Mouse (Mus musculus): ENCODE results near the gene Crybb2. TPM values are rescaled to one million over a fixed set of nuclear protein-coding genes. Genes with fewer than 3 reads are reported as not detected.

The Crybb2 gene
- polyA plus RNA-seq, 1 experiment from 2014 or later, result not detected

- peaks cover 5% of the 10 kb centered on the region; the same call in 1 of the 2 replicates for H3K4me1 ChIP-seq
- H3K4me3 ChIP-seq, result no peak overlapping the region
- no peaks in the 10 kb centered on the region; the same call in 1 of the 2 replicates for H3K27me3 ChIP-seq
- no peak overlapping the region for H3K27ac ChIP-seq
- peaks cover 20% of the 10 kb centered on the region; the same call in 1 of the 2 replicates for H3K36me3 ChIP-seq
- no peak overlapping the region for H3K9ac ChIP-seq
- no peak for ATAC-seq (ENCODE audit: insufficient number of reproducible peaks, insufficient read depth, low FRiP score, low TSS enrichment, low read depth)
- H3K4me2 ChIP-seq, result no peak overlapping the region
- no peaks in the 10 kb centered on the region for H3K9me3 ChIP-seq
- WGBS, result 91% methylated on average over 11 of the region's 11 CpGs
Observed at GRCm38 (mm10) chr5:113090750-113091149, 20.8 kb upstream of the Crybb2 start.

DNA sequence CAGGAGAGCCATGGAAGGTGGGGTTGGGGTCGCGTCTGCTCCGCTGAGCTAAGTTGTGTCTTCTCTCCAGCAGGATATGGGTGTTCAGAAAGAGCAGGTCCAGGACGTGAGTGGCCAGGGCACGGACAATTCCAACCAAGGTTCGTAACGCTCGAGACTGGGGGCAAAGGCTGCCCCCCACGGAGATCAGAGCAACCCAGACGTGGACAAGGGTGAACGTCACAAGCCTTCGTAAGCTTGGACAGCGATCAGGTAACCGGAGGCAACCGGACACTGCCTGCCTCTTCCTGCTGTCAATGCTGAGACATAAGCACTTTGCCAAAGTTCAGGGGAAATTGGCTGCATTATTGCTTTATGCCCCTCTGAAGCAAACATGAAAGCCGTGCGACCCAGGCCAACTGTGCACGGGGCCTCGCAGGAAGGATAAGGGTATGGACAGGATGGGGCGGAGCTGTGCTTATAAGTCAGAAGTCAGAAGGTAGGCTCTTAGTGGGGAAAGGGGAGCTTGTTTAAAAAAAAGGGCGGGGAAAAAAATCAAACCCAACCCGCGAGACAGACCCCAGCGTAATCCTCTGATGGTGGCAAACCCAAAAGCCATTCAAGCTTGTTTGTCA is 20.3 kb upstream of the Crybb2 start:
- Histone ChIP-seq H3K4me1 (peaks cover 5% of the 10 kb centered on the region; the same call in 1 of the 2 replicates), H3K4me3 (no peak overlapping the region), H3K9ac (no peak overlapping the region), H3K27ac (no peak overlapping the region), H3K27me3 (no peaks in the 10 kb centered on the region; the same call in 1 of the 2 replicates), H3K36me3 (peaks cover 17% of the 10 kb centered on the region; the same call in 1 of the 2 replicates), H3K4me2 (no peak overlapping the region), H3K9me3 (no peaks in the 10 kb centered on the region)
- 87% methylated on average over 24 of the region's 24 CpGs for WGBS
- ATAC-seq (ENCODE audit: insufficient number of reproducible peaks, insufficient read depth, low FRiP score, low TSS enrichment, low read depth), result no peak

- Histone ChIP-seq H3K9me3 (no peaks in the 10 kb centered on the region), H3K27me3 (no peaks in the 10 kb centered on the region; the same call in 1 of the 2 replicates), H3K4me1 (peaks cover 12% of the 10 kb centered on the region), H3K9ac (no peak overlapping the region), H3K36me3 (peaks cover 16% of the 10 kb centered on the region; the same call in 1 of the 2 replicates), H3K27ac (no peak overlapping the region), H3K4me3 (no peak overlapping the region), H3K4me2 (no peak overlapping the region)
- ATAC-seq (ENCODE audit: insufficient number of reproducible peaks, insufficient read depth, low FRiP score, low TSS enrichment, low read depth), result no peak
- 72% methylated on average over 2 of the region's 2 CpGs for WGBS
Observed at GRCm38 (mm10) chr5:113087465-113087864, 17.5 kb upstream of the Crybb2 start.

DNA sequence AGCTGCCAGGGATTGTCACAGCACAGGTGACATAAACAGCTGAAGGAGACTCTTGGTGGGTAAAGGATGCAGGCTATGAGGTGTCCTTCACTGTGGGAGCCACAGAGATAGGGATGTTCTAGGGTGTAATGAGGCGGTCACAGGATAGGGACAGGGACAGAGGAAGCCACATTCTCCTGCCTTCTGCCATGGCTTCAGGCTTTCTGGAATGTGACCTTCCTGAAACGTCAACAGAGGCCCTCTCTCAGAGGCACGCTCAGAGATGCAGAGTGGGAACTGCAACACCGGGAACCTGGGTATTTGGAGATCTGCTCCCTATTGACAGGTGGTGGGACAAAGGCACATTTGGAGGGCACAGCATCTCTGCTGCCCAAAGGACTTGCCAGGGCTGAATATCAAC is 17.1 kb upstream of the Crybb2 start:
- no peak overlapping the region for H3K4me2 ChIP-seq
- no peak overlapping the region for H3K4me3 ChIP-seq
- H3K27ac ChIP-seq, result no peak overlapping the region
- peaks cover 14% of the 10 kb centered on the region; the same call in 1 of the 2 replicates for H3K4me1 ChIP-seq
- H3K36me3 ChIP-seq, result peaks cover 16% of the 10 kb centered on the region; the same call in 1 of the 2 replicates
- H3K9ac ChIP-seq, result no peak overlapping the region
- 51% methylated on average over 4 of the region's 4 CpGs for WGBS
- H3K27me3 ChIP-seq, result no peaks in the 10 kb centered on the region; the same call in 1 of the 2 replicates
- no peak for ATAC-seq (ENCODE audit: insufficient number of reproducible peaks, insufficient read depth, low FRiP score, low TSS enrichment, low read depth)
- no peaks in the 10 kb centered on the region for H3K9me3 ChIP-seq

DNA sequence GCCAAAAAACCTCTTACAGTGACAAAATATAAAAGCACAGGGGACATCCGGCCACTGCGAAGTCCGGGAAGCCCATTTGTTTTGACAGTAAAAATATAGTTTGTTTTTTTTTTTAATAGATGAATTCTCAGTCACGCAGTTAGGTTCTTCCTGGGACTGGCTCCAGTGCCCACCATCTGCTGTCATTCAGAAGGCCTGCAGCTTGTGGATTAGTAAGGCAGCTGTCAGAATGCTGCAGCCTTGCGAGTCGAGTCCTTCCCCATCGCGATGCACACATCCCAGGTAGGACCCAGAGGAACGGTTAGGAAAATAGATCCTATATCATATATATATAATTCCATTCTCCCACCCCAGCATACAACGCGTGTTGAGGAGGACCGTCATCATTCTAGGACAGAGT is 16.5 kb upstream of the Crybb2 start:
- WGBS, result 75% methylated on average over 12 of the region's 12 CpGs
- Histone ChIP-seq H3K4me2 (no peak overlapping the region), H3K27ac (no peak overlapping the region), H3K27me3 (no peaks in the 10 kb centered on the region; the same call in 1 of the 2 replicates), H3K9me3 (no peaks in the 10 kb centered on the region), H3K4me1 (peaks cover 11% of the 10 kb centered on the region; the same call in 1 of the 2 replicates), H3K36me3 (peaks cover 16% of the 10 kb centered on the region; the same call in 1 of the 2 replicates), H3K9ac (no peak overlapping the region), H3K4me3 (no peak overlapping the region)
- ATAC-seq (ENCODE audit: insufficient number of reproducible peaks, insufficient read depth, low FRiP score, low TSS enrichment, low read depth), result no peak

DNA sequence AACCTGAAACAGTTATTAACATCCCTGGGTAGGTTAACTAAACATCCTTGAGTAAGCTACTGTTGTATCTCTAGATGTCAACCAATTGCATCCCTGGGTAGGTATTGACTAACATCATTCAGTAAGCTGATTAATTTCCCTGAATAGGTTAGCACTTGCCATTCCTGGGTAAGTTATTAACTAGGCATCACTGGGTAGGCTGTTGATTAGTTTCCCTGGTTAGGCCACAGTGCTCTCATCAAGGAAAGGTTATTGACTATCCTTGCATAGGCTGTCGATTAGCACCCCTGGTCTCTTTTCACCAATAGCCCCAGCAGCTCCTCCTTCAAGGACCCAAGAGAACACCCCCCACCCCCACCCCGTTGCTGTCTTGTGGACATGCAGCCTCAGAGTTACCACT is 16.0 kb upstream of the Crybb2 start:
- Histone ChIP-seq H3K36me3 (peaks cover 13% of the 10 kb centered on the region; the same call in 1 of the 2 replicates), H3K27me3 (no peaks in the 10 kb centered on the region; the same call in 1 of the 2 replicates), H3K4me2 (no peak overlapping the region), H3K4me3 (no peak overlapping the region), H3K4me1 (peaks cover 9% of the 10 kb centered on the region; the same call in 1 of the 2 replicates), H3K9me3 (no peaks in the 10 kb centered on the region), H3K9ac (no peak overlapping the region), H3K27ac (no peak overlapping the region)
- WGBS, result 77% methylated on average over 2 of the region's 2 CpGs
- ATAC-seq (ENCODE audit: insufficient number of reproducible peaks, insufficient read depth, low FRiP score, low TSS enrichment, low read depth), result no peak

GRCm38 (mm10) chr5:113084309-113084708 is 14.4 kb upstream of the Crybb2 start:
- no peaks in the 10 kb centered on the region for H3K9me3 ChIP-seq
- peaks cover 14% of the 10 kb centered on the region; the same call in 1 of the 2 replicates for H3K4me1 ChIP-seq
- no peak overlapping the region for H3K9ac ChIP-seq
- H3K27ac ChIP-seq, result no peak overlapping the region
- H3K4me2 ChIP-seq, result no peak overlapping the region
- WGBS, result 88% methylated on average over 2 of the region's 2 CpGs
- no peaks in the 10 kb centered on the region for H3K27me3 ChIP-seq
- no peak for ATAC-seq (ENCODE audit: insufficient number of reproducible peaks, insufficient read depth, low FRiP score, low TSS enrichment, low read depth)
- 0 out of 2 replicates have a peak, but pooled peaks cover 2% of the 10 kb centered on the region for H3K36me3 ChIP-seq
- H3K4me3 ChIP-seq, result no peak overlapping the region

- H3K9ac ChIP-seq, result no peak overlapping the region
- H3K4me3 ChIP-seq, result no peak overlapping the region
- no peaks in the 10 kb centered on the region for H3K36me3 ChIP-seq
- H3K27me3 ChIP-seq, result no peaks in the 10 kb centered on the region
- no peak for ATAC-seq (ENCODE audit: insufficient number of reproducible peaks, insufficient read depth, low FRiP score, low TSS enrichment, low read depth)
- H3K4me2 ChIP-seq, result no peak overlapping the region
- WGBS, result 52% methylated on average over 19 of the region's 19 CpGs
- peaks cover 14% of the 10 kb centered on the region; the same call in 1 of the 2 replicates for H3K4me1 ChIP-seq
- peak overlapping the region; percentile 8 for H3K27ac ChIP-seq
- no peaks in the 10 kb centered on the region for H3K9me3 ChIP-seq
Observed at GRCm38 (mm10) chr5:113082356-113083168, 12.6 kb upstream of the Crybb2 start.

- WGBS, result 76% methylated on average over 8 of the region's 8 CpGs
- Histone ChIP-seq H3K4me3 (no peak within 1 kb of the TSS), H3K36me3 (no peaks in the 10 kb centered on the region), H3K27me3 (no peaks in the 10 kb centered on the region), H3K9me3 (no peaks in the 10 kb centered on the region), H3K9ac (no peak within 1 kb of the TSS), H3K27ac (peak within 1 kb of the TSS; percentile 8; the same call in 1 of the 2 replicates), H3K4me1 (peaks cover 14% of the 10 kb centered on the region; the same call in 1 of the 2 replicates), H3K4me2 (no peak within 1 kb of the TSS)
- no peak for ATAC-seq (ENCODE audit: insufficient number of reproducible peaks, insufficient read depth, low FRiP score, low TSS enrichment, low read depth)
Observed at GRCm38 (mm10) chr5:113081439-113081838, 11.5 kb upstream of the Crybb2 start, which contains the start of gene Crybb3. TSS of gene Crybb3 (minus strand) at chr5:113081584.

DNA sequence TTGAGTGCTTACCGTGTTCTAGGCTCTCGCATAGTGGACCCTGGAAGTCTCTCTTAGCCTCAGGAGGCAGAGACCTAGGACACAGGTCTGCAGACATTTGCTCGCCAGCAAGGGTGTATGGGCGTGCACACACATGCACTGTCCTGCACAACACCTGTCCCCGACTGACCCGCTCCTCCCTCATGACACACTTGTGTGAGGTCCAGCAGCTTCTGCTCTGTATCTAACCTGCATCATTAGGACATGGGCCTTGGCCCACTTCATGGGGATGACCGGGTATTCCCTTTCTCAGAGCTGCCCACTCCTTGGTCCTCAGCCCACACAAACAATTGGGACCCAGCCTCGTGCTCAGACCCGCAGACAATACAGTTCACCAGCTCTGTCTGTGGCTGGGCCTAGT is 11.1 kb upstream of the Crybb2 start:
- H3K4me3 ChIP-seq, result no peak overlapping the region
- no peaks in the 10 kb centered on the region for H3K36me3 ChIP-seq
- H3K27ac ChIP-seq, result no peak overlapping the region
- no peaks in the 10 kb centered on the region for H3K27me3 ChIP-seq
- H3K9me3 ChIP-seq, result no peaks in the 10 kb centered on the region
- no peak overlapping the region for H3K9ac ChIP-seq
- no peak for ATAC-seq (ENCODE audit: insufficient number of reproducible peaks, insufficient read depth, low FRiP score, low TSS enrichment, low read depth)
- 91% methylated on average over 9 of the region's 9 CpGs for WGBS
- H3K4me2 ChIP-seq, result no peak overlapping the region
- H3K4me1 ChIP-seq, result peaks cover 14% of the 10 kb centered on the region; the same call in 1 of the 2 replicates

DNA sequence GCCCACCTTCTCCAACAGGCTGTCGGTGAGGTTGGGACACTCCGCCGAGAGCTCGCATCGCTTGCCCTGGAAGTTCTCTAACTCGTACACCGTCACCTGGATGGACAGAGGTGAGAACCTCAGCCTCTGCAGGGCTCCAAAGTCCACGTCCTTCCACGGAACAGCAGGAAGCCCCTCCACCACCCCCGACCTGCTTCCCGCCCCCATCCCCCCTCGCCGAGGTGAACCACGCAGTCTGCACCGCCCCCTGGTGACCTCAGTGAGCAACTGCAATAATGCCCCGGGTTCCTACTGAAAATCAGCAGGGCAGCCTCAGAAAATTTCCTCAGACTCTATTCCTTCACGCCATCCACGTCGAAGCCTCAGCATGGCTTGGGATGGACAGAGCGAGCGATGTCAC is 9.9 kb upstream of the Crybb2 start:
- Histone ChIP-seq H3K4me3 (peak overlapping the region; percentile 20; the same call in 1 of the 2 replicates), H3K4me2 (peak overlapping the region; percentile 50), H3K9ac (no peak overlapping the region), H3K27me3 (no peaks in the 10 kb centered on the region; the same call in 1 of the 2 replicates), H3K27ac (no peak overlapping the region), H3K9me3 (no peaks in the 10 kb centered on the region), H3K4me1 (peaks cover 14% of the 10 kb centered on the region; the same call in 1 of the 2 replicates), H3K36me3 (no peaks in the 10 kb centered on the region)
- no peak for ATAC-seq (ENCODE audit: insufficient number of reproducible peaks, insufficient read depth, low FRiP score, low TSS enrichment, low read depth)
- 20% methylated on average over 21 of the region's 21 CpGs for WGBS

All from embryonic facial prominence, embryonic 13.5 days (tissue).